Mouse (Mus musculus): ENCODE results near the gene Ddah1. TPM values are rescaled to one million over a fixed set of nuclear protein-coding genes. Genes with fewer than 3 reads are reported as not detected.

Ddah1 gene
- polyA plus RNA-seq, 1 experiment: 0.67 TPM

- Histone ChIP-seq H3K27ac (ENCODE audit: insufficient read depth, low read depth, low read length) (no peak overlapping the region), H3K4me3 (ENCODE audit: insufficient read depth, low read length) (no peak overlapping the region), H3K4me1 (ENCODE audit: control insufficient read depth, insufficient read depth, low read length) (no peaks in the 10 kb centered on the region)
- TF ChIP-seq CTCF (IDR thresholded peaks at IDR 0.05; ENCODE audit: low read depth, low read length) (no peak), POLR2A (IDR thresholded peaks at IDR 0.05; ENCODE audit: borderline replicate concordance, low read depth, low read length) (no peak)
Observed at GRCm38 (mm10) chr3:145798042-145798441, 39.6 kb downstream of the Ddah1 start.

GRCm38 (mm10) chr3:145798751-145799188 is 40.3 kb downstream of the Ddah1 start:
- Histone ChIP-seq H3K27ac (ENCODE audit: insufficient read depth, low read depth, low read length) (no peak overlapping the region), H3K4me3 (ENCODE audit: insufficient read depth, low read length) (no peak overlapping the region), H3K4me1 (ENCODE audit: control insufficient read depth, insufficient read depth, low read length) (no peaks in the 10 kb centered on the region)
- no peak for TF ChIP-seq POLR2A (IDR thresholded peaks at IDR 0.05; ENCODE audit: borderline replicate concordance, low read depth, low read length)
- no peak for TF ChIP-seq CTCF (IDR thresholded peaks at IDR 0.05; ENCODE audit: low read depth, low read length)

GRCm38 (mm10) chr3:145799365-145799764 is 40.9 kb downstream of the Ddah1 start:
- H3K27ac ChIP-seq (ENCODE audit: insufficient read depth, low read depth, low read length): no peak overlapping the region
- H3K4me1 ChIP-seq (ENCODE audit: control insufficient read depth, insufficient read depth, low read length): no peaks in the 10 kb centered on the region
- H3K4me3 ChIP-seq (ENCODE audit: insufficient read depth, low read length): no peak overlapping the region
- no peak for TF ChIP-seq POLR2A (IDR thresholded peaks at IDR 0.05; ENCODE audit: borderline replicate concordance, low read depth, low read length)
- TF ChIP-seq CTCF (IDR thresholded peaks at IDR 0.05; ENCODE audit: low read depth, low read length): no peak

- Histone ChIP-seq H3K4me3 (ENCODE audit: insufficient read depth, low read length) (no peak overlapping the region), H3K27ac (ENCODE audit: insufficient read depth, low read depth, low read length) (no peak overlapping the region), H3K4me1 (ENCODE audit: control insufficient read depth, insufficient read depth, low read length) (no peaks in the 10 kb centered on the region)
- TF ChIP-seq POLR2A (IDR thresholded peaks at IDR 0.05; ENCODE audit: borderline replicate concordance, low read depth, low read length) (no peak), CTCF (IDR thresholded peaks at IDR 0.05; ENCODE audit: low read depth, low read length) (no peak)
Observed at GRCm38 (mm10) chr3:145802106-145802505, 43.6 kb downstream of the Ddah1 start.

GRCm38 (mm10) chr3:145805848-145806247 is 47.4 kb downstream of the Ddah1 start:
- Histone ChIP-seq H3K4me1 (ENCODE audit: control insufficient read depth, insufficient read depth, low read length) (no peaks in the 10 kb centered on the region), H3K27ac (ENCODE audit: insufficient read depth, low read depth, low read length) (no peak overlapping the region), H3K4me3 (ENCODE audit: insufficient read depth, low read length) (no peak overlapping the region)
- TF ChIP-seq POLR2A (IDR thresholded peaks at IDR 0.05; ENCODE audit: borderline replicate concordance, low read depth, low read length) (no peak), CTCF (IDR thresholded peaks at IDR 0.05; ENCODE audit: low read depth, low read length) (no peak)

GRCm38 (mm10) chr3:145806502-145806901 is 48.0 kb downstream of the Ddah1 start:
- Histone ChIP-seq H3K4me3 (ENCODE audit: insufficient read depth, low read length) (no peak overlapping the region), H3K27ac (ENCODE audit: insufficient read depth, low read depth, low read length) (no peak overlapping the region), H3K4me1 (ENCODE audit: control insufficient read depth, insufficient read depth, low read length) (no peaks in the 10 kb centered on the region)
- TF ChIP-seq CTCF (IDR thresholded peaks at IDR 0.05; ENCODE audit: low read depth, low read length) (no peak), POLR2A (IDR thresholded peaks at IDR 0.05; ENCODE audit: borderline replicate concordance, low read depth, low read length) (no peak)

GRCm38 (mm10) chr3:145816807-145817206 is 58.3 kb downstream of the Ddah1 start:
- no peaks in the 10 kb centered on the region for H3K4me1 ChIP-seq (ENCODE audit: control insufficient read depth, insufficient read depth, low read length)
- H3K27ac ChIP-seq (ENCODE audit: insufficient read depth, low read depth, low read length): no peak overlapping the region
- H3K4me3 ChIP-seq (ENCODE audit: insufficient read depth, low read length): no peak overlapping the region
- TF ChIP-seq CTCF (IDR thresholded peaks at IDR 0.05; ENCODE audit: low read depth, low read length) (no peak), POLR2A (IDR thresholded peaks at IDR 0.05; ENCODE audit: borderline replicate concordance, low read depth, low read length) (no peak)

- Histone ChIP-seq H3K4me1 (ENCODE audit: control insufficient read depth, insufficient read depth, low read length) (no peaks in the 10 kb centered on the region), H3K27ac (ENCODE audit: insufficient read depth, low read depth, low read length) (no peak overlapping the region), H3K4me3 (ENCODE audit: insufficient read depth, low read length) (no peak overlapping the region)
- TF ChIP-seq POLR2A (IDR thresholded peaks at IDR 0.05; ENCODE audit: borderline replicate concordance, low read depth, low read length) (no peak), CTCF (IDR thresholded peaks at IDR 0.05; ENCODE audit: low read depth, low read length) (no peak)
Observed at GRCm38 (mm10) chr3:145817276-145817675, 58.8 kb downstream of the Ddah1 start.

- no peaks in the 10 kb centered on the region for H3K4me1 ChIP-seq (ENCODE audit: control insufficient read depth, insufficient read depth, low read length)
- H3K27ac ChIP-seq (ENCODE audit: insufficient read depth, low read depth, low read length): no peak overlapping the region
- no peak overlapping the region for H3K4me3 ChIP-seq (ENCODE audit: insufficient read depth, low read length)
- TF ChIP-seq CTCF (IDR thresholded peaks at IDR 0.05; ENCODE audit: low read depth, low read length) (no peak), POLR2A (IDR thresholded peaks at IDR 0.05; ENCODE audit: borderline replicate concordance, low read depth, low read length) (no peak)
Observed at GRCm38 (mm10) chr3:145820439-145820838, 62.0 kb downstream of the Ddah1 start.

GRCm38 (mm10) chr3:145820938-145821337 is 62.5 kb downstream of the Ddah1 start:
- Histone ChIP-seq H3K27ac (ENCODE audit: insufficient read depth, low read depth, low read length) (no peak overlapping the region), H3K4me3 (ENCODE audit: insufficient read depth, low read length) (no peak overlapping the region), H3K4me1 (ENCODE audit: control insufficient read depth, insufficient read depth, low read length) (no peaks in the 10 kb centered on the region)
- TF ChIP-seq CTCF (IDR thresholded peaks at IDR 0.05; ENCODE audit: low read depth, low read length) (no peak), POLR2A (IDR thresholded peaks at IDR 0.05; ENCODE audit: borderline replicate concordance, low read depth, low read length) (no peak)

- no peak overlapping the region for H3K27ac ChIP-seq (ENCODE audit: insufficient read depth, low read depth, low read length)
- TF ChIP-seq POLR2A (IDR thresholded peaks at IDR 0.05; ENCODE audit: borderline replicate concordance, low read depth, low read length): no peak
- no peak for TF ChIP-seq CTCF (IDR thresholded peaks at IDR 0.05; ENCODE audit: low read depth, low read length)
- no peaks in the 10 kb centered on the region for H3K4me1 ChIP-seq (ENCODE audit: control insufficient read depth, insufficient read depth, low read length)
- no peak overlapping the region for H3K4me3 ChIP-seq (ENCODE audit: insufficient read depth, low read length)
Observed at GRCm38 (mm10) chr3:145822201-145822600, 63.7 kb downstream of the Ddah1 start.

All from bone marrow macrophage, adult 2 months (primary cell).